Mouse (Mus musculus) gastrocnemius, postnatal 36 days (tissue): ENCODE measurements around the gene Gm10800. TPM values are rescaled to one million over a fixed set of nuclear protein-coding genes. Genes with fewer than 3 reads are reported as not detected.
"Not testable (repeated sequence)": the region's sequence is repeated elsewhere in the genome, so short reads cannot be mapped to it uniquely, and the experiment has no call there.

Experiments
- DNase-seq, 2 experiments: peaks; one replicate each; pipeline ENCODE4 v3.0.0; 2022
- intact Hi-C: fragments of 180-260 bp; cut with DNase I; formaldehyde crosslinking; loops from one replicate; pipeline ENCODE4 v1.15.1; 2025
- long read RNA-seq, 2 experiments: library from polyadenylated mRNA; stranded (forward); transcript quantifications; one replicate each; pipeline ENCODE4 v2.0.0; 2021
- total RNA-seq, 2 experiments: library from RNA; stranded (reverse); gene quantifications; 2 replicates each; pipeline ENCODE4 v1.2.3; 2021

Gene Gm10800
- total RNA-seq, result not detected
- long read RNA-seq, experiment 1, result 0 reads
- long read RNA-seq, experiment 2, result 0 reads

DNA sequence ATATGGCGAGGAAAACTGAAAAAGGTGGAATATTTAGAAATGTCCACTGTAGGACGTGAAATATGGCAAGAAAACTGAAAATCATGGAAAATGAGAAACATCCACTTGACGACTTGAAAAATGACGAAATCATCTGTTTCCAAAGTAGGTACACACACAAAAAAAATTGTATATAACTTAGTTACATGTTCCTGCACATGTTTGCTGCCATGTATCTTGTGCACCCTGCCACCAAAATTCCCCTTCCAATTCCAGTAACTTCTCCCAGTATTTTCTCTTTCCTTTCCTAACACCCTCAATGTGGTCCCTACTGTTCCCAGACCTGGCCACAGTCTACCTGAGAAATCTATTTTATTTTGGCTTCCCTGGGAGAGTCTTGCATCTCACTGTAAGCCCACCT, at the start of gene Gm10800:
Gene Gm10800, minus strand, starts transcription at position 101 of the 400 bp plus-strand sequence.
- intact Hi-C loops, DNase-seq: not testable (repeated sequence)

DNA sequence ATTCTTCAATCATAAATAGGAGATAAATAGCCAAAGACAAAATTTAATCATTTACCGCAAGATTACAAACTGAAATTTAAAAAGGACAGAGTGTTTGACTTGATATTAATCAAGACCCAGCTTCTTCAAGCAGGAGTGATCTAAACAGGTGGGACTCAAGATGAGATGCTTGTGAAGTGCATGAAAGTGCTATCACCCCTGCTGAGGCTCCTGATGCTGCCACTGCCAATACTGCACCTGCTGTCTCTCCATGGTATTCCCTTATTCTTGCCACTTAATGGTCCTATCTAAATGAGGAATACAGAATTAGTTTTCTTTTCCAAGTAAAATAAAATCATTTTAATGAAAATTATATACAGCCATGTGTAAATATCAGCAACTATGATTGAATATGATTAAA, 30.4 kb upstream of the Gm10800 start:
- DNase-seq, result no peak
- intact Hi-C loops, result no loop called here

DNA sequence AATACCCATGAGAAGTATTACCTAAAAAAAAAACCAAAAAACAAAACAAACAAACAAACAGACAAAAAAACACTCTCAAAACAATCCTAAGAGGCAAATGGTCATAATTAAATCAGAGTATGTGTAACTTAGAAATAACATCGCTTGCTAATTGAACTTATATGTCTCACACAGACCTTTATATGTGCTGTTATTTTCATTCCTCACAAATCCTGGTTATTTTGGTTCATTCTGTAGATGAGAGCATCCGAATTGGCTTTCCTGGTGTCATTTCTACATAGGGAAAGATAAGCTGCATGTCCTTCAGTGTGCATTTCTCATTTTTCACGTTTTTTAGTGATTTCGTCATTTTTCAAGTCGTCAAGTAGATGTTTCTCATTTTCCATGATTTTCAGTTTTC, 5.2 kb downstream of the Gm10800 start, which contains the start of gene Gm10801:
Gene Gm10801, plus strand, starts transcription at position 301 of the 400 bp plus-strand sequence.
- intact Hi-C loops, DNase-seq: not testable (repeated sequence)

Other genes with a start within 250 kb of the Gm10800 start
- not detected for gene Gm10801, start 5.1 kb downstream of the Gm10800 start, total RNA-seq